Mouse (Mus musculus) ES-Bruce4 (cell line): ENCODE data around the gene Slc25a10.

ENCODE experiments used
- CTCF ChIP-seq: IDR thresholded peaks from one replicate; pipeline ENCODE4 v1.8.1; 2011; ENCODE audit warnings: low read depth, low read length
- POLR2A ChIP-seq: IDR thresholded peaks from one replicate; pipeline ENCODE4 v1.8.1; 2011; ENCODE audit warnings: low read length; ENCODE audit not compliant: insufficient read depth

DNA sequence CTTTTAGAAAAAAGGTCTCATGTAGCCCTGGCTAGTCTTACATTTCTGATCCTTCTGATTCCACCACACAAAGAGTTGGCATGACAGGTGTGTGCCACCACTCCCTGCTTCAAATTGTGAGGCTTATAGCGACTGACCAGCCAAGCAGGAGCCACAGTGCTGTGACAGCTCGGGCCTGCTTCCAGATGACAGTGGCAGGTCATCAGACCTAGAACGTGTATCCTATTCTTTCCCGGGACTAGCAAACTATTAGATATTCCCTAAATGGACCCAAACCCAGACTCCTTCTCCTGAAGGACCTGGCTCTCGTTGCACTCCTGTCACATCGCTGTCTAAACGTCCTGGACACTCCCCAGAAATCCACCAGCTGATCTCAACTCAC lies 57.1 kb downstream of the Slc25a10 start:
- TF ChIP-seq CTCF (no peak), POLR2A (no peak)
